Mouse (Mus musculus) hindbrain, embryonic 11.5 days (tissue): ENCODE measurements around the gene Chn2. TPM values are rescaled to one million over a fixed set of nuclear protein-coding genes. Genes with fewer than 3 reads are reported as not detected.

Experiments used
- ATAC-seq: fragments of 200-750 bp; cut with Nextera tagmentation; 2 replicates; pipeline ENCODE4 v1.8.0; 2017; ENCODE audit warnings: mild to moderate bottlenecking, moderate TSS enrichment, moderate library complexity; ENCODE audit not compliant: low FRiP score
- DNase-seq: peaks from one replicate; pipeline ENCODE4 v3.0.0-alpha.2; 2015; ENCODE audit warnings: low spot score
- H3K27ac ChIP-seq: fragments of 300-500 bp; sonication (generic); 2 replicates; pipeline ENCODE4 v1.5.1; 2014; ENCODE audit warnings: mild to moderate bottlenecking, low read depth, low read length
- H3K27me3 ChIP-seq: fragments of 300-500 bp; sonication (generic); 2 replicates; pipeline ENCODE4 v1.6.1; 2014; ENCODE audit warnings: mild to moderate bottlenecking, low read length, moderate library complexity, mixed read lengths; ENCODE audit not compliant: control insufficient read depth, insufficient read depth
- H3K36me3 ChIP-seq: fragments of 300-500 bp; sonication (generic); 2 replicates; pipeline ENCODE4 v1.6.1; 2014; ENCODE audit warnings: mild to moderate bottlenecking, low read length, moderate library complexity, mixed read lengths; ENCODE audit not compliant: control insufficient read depth, insufficient read depth
- H3K4me1 ChIP-seq: fragments of 300-500 bp; sonication (generic); replicated peaks from 2 replicates; pipeline ENCODE4 v1.6.1; 2014; ENCODE audit warnings: low read length, mixed read lengths; ENCODE audit not compliant: control insufficient read depth, insufficient read depth
- H3K4me2 ChIP-seq: fragments of 300-500 bp; sonication (generic); replicated peaks from 2 replicates; pipeline ENCODE4 v1.6.1; 2014; ENCODE audit warnings: mild to moderate bottlenecking, low read depth, low read length
- H3K4me3 ChIP-seq: fragments of 300-500 bp; sonication (generic); 2 replicates; pipeline ENCODE4 v1.5.1; 2014; ENCODE audit warnings: low read depth, low read length
- H3K9ac ChIP-seq: fragments of 300-500 bp; sonication (generic); 2 replicates; pipeline ENCODE4 v1.6.1; 2014; ENCODE audit warnings: low read depth, low read length
- H3K9me3 ChIP-seq: fragments of 300-500 bp; sonication (generic); 2 replicates; pipeline ENCODE4 v1.6.1; 2016; ENCODE audit warnings: low read length; ENCODE audit not compliant: control insufficient read depth
- WGBS: fragments of 180-500 bp; shearing (Covaris S2); extraction: QIAGEN DNeasy Blood & Tissue Kit; methylation state at CpG from one replicate; pipeline ENCODE4 v1.1.7; 2014; 5-methylcytosine and 5-hydroxymethylcytosine counted together
- polyA plus RNA-seq: library from polyadenylated mRNA; unstranded; fragments of >200 nt; fragmentation: Nextera tagmentation; extraction: Ambion mirVana; gene quantifications from 2 replicates; pipeline ENCODE4 v1.2.1, GENCODE M21; 2014

The Chn2 gene
- polyA plus RNA-seq, 1 experiment from 2014 or later = 14.4 TPM

DNA sequence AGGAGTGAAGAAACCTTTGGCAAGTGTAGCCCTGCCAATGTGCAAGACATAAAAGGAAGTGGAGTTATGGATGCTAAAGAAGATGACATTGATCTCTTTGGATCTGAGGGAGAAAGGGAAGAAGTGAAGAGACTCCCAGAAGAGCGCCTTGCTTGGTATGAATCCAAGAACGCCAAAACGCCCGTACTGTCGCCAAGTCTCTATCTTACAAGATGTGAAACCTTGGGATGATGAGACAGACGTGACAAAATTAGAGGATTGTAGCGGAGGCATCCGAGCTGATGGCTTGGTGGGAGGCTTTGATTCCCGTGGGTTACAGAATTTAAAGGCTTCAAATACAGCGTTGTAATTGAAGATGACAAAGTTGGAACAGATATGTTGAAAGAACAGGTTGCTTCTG is 302.9 kb downstream of the Chn2 start:
- Histone ChIP-seq H3K36me3 (no peaks in the 10 kb centered on the region), H3K4me1 (no peaks in the 10 kb centered on the region), H3K27ac (no peak overlapping the region), H3K9me3 (no peaks in the 10 kb centered on the region), H3K27me3 (no peaks in the 10 kb centered on the region), H3K9ac (no peak overlapping the region), H3K4me3 (no peak overlapping the region), H3K4me2 (no peak overlapping the region)
- 88% methylated on average over 10 of the region's 10 CpGs for WGBS
- ATAC-seq (no peak), DNase-seq (no peak)

Other genes with a start within 250 kb of the Chn2 start
- gene Tril, start 218.7 kb upstream of the Chn2 start, polyA plus RNA-seq = 14.6 and 17.0 TPM in 2 replicates
- gene Cpvl, start 60.9 kb upstream of the Chn2 start, polyA plus RNA-seq = 0.11 and 0.13 TPM in 2 replicates